Mouse (Mus musculus) bone marrow macrophage, adult 2 months (primary cell): ENCODE data around the gene Grik4.

Source experiments
- CTCF ChIP-seq: IDR thresholded peaks from 2 replicates; pipeline ENCODE4 v1.5.1; 2012; ENCODE audit warnings: low read depth, mild to moderate bottlenecking, low read length, moderate library complexity
- POLR2A ChIP-seq: IDR thresholded peaks from 2 replicates; pipeline ENCODE4 v1.6.1; 2012; ENCODE audit warnings: mild to moderate bottlenecking, low read depth, low read length, borderline replicate concordance

DNA sequence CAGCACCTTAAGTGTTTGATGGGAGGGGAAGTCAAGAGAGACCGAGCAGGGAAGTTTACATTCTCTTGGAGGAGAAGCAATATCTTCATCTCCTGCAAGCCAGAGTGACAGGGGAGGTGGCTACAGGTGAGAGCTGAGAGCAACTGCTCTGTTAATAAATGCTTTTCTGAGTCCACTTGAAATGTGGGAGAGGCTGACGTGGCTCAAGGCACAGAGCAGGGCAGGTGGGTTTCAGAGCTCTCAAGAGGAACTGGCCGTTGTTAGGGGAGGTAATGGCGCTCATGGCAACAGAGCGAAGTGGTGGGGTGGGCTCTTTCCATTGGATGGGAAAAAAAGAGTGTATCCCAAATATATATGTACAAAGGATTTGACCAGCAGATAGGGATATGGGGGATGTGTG is 242.6 kb downstream of the Grik4 start:
- TF ChIP-seq POLR2A (no peak), CTCF (no peak)
